Mouse (Mus musculus) bone marrow, adult 2 months (tissue): ENCODE measurements around the gene Gm4737.

Source experiments
- CTCF ChIP-seq: fragments of 200-500 bp; IDR thresholded peaks from 2 replicates; pipeline ENCODE4 v1.5.1; 2011; ENCODE audit warnings: low read length, control low read depth; ENCODE audit not compliant: control insufficient read depth, insufficient read depth
- POLR2A ChIP-seq: fragments of 200-500 bp; IDR thresholded peaks from 2 replicates; pipeline ENCODE4 v1.6.1; 2011; ENCODE audit warnings: low read depth, mild to moderate bottlenecking, control low read depth, low read length, borderline replicate concordance; ENCODE audit not compliant: control insufficient read depth

DNA sequence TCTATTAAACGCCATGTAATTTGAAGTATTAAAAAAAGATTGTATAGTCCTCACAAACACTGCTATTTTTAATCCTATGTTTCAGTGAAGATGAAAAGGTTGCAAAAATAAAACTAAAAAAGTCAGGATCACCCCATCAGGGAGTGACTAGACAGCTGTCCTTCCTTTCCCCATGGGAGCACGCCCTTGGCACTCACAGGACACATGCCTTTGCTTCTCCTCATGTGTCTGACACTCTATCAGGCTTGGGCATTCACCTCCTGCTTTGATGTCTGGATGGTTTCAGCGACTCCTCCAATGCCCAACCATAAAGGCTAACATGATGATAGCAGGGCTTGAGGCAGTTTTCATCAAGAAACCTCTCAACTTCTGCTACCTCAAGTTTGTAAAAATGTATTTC is 12.1 kb upstream of the Gm4737 start:
- no peak for TF ChIP-seq CTCF
- no peak for TF ChIP-seq POLR2A
